Mouse (Mus musculus) duodenum, adult 2 months (tissue): ENCODE data around the gene Uncx. TPM values are rescaled to one million over a fixed set of nuclear protein-coding genes. Genes with fewer than 3 reads are reported as not detected.

Source experiments
- polyA plus RNA-seq: library from polyadenylated mRNA; depleted of rRNA; stranded (reverse); fragments of >200 nt; gene quantifications from 2 replicates; pipeline ENCODE4 v1.2.3, GENCODE M21; 2012; ENCODE audit warnings: low replicate concordance; rRNA removed

Gene Uncx
- polyA plus RNA-seq: not detected in 2 replicates

GRCm38 (mm10) chr5:139543214-139543613, at the start of gene Uncx:
Uncx (plus strand) TSS chr5:139543494.

Other genes starting within 250 kb of the Uncx start
- gene Adap1, start 217.9 kb upstream of the Uncx start, polyA plus RNA-seq: 68.9 and 279 TPM in 2 replicates
- 109 and 165 TPM in 2 replicates for gene Cox19, start 192.1 kb upstream of the Uncx start, polyA plus RNA-seq
- gene Cyp2w1, start 190.9 kb upstream of the Uncx start, polyA plus RNA-seq: 0.56 and 2.7 TPM in 2 replicates
- 3.5 and 4.3 TPM in 2 replicates for gene Gpr146, start 165.8 kb upstream of the Uncx start, polyA plus RNA-seq
- 2.6 and 3.4 TPM in 2 replicates for gene C130050O18Rik, start 138.2 kb upstream of the Uncx start, polyA plus RNA-seq
- 1.3 and 2.0 TPM in 2 replicates for gene Gper1, start 120.3 kb upstream of the Uncx start, polyA plus RNA-seq
- gene 3110082I17Rik, start 83.0 kb upstream of the Uncx start, polyA plus RNA-seq: 5.3 and 5.8 TPM in 2 replicates
- gene Zfand2a, start 58.9 kb upstream of the Uncx start, polyA plus RNA-seq: 6.3 and 7.6 TPM in 2 replicates
- gene Micall2, start 192.8 kb downstream of the Uncx start, polyA plus RNA-seq: 11.4 and 15.2 TPM in 2 replicates
- 74.2 and 81.0 TPM in 2 replicates for gene Ints1, start 232.2 kb downstream of the Uncx start, polyA plus RNA-seq
- 29.6 and 42.8 TPM in 2 replicates for gene Mafk, start 248.0 kb downstream of the Uncx start, polyA plus RNA-seq